Mouse (Mus musculus) telencephalon, adult 2 months (tissue): ENCODE measurements at regions not wholly inside any gene's neighbourhood (a gene's known extent, or its start where the extent isn't known, plus 50 kb on each side); places are given as distances from the start of the nearest gene placed in this dataset.

Experiments
- DNase-seq: peaks from one replicate; pipeline ENCODE4 v3.0.0-alpha.2; 2011; ENCODE audit warnings: low read depth, low spot score

DNA sequence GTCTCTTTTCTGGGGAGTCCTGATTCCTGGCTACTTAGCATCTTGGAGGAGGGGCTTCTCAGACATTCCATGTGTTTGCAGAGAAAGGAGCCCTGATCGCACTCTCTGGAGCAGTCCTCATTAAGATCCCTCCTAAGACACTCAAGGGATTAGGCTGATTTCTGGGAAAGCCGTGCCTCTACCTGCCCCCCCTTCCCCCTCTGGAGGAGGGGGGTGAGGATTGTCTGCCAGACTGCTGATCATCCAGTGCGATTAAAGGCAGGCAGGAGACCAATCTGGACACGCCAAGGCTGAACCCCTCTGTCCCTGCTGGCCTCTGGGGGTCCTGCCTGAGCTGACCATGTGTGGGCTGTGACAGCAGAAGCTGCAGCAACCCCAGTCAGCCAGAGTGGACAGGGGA is 65.4 kb downstream of the Vegfa start:
- DNase-seq = no peak

DNA sequence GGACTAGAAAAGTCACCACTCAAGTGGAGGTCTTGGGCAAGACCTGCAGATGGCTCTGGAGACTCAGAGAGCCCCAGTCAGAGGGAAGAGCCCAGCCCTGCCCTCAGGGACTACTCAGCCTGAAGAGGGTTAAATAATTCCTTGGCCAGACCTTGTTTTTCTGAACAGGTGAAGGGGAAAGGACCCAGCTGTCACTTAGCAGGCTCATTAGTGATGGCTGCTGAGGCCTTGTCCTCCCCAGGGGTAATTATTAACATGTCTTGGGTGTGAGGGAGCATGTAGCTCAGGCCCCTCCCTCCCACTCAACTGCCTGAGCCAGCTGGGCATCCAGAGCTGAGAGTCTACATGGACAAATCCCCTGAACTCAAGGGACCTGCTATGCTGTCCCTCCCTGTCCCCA is 68.1 kb downstream of the Vegfa start:
- no peak for DNase-seq

DNA sequence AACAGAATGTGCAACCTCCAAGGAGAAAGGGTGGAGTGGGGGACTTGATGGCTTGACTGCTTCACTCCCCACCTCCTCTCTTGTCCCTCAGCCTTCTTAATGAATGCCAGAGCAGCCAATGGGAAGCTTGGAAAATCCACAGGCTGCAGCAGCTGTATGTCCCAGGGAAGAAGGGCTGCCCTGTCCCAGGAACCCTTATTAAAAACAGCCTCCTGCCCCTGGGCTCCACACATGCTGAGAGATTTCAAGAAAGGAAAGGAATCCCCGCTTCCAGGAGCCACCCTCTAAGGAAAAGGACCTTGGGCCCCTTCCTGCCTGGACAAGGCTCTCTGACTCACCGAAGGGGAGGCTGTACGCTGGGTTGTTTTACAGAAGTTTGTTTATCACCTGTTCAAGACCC is 68.8 kb downstream of the Vegfa start:
- DNase-seq = no peak

DNA sequence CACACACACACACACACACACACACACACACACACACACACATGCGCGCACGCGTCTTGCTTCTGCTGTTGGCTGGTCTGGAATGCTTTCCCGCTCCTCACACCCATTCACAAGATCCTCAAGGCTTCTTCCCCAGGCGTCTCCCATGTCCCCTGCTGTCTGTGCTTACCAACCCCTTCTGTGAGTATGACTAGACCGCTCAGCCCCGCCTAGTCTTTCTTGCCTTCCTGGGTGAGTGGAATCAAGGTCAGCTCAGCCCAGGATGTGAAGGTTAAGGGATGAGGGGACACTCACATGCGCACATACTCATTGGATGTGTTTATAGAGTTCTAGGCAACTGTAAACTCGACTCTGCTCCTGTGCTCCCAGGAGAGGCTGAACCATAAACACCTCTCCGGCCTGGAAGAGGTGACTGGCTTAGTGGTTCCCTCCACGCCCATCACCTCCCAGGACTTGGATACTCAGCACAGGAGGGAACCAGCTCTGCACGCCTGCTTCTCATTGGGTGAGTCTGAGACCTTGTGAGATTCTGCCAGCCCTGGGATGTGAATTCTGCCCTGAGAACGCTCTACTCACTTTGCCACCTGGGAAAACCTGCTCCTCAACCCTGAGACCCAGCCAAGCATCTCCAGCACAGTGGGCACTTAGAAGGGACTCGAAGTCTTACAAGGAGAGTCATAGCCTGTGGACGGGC is 70.4 kb downstream of the Vegfa start:
- DNase-seq = no peak

DNA sequence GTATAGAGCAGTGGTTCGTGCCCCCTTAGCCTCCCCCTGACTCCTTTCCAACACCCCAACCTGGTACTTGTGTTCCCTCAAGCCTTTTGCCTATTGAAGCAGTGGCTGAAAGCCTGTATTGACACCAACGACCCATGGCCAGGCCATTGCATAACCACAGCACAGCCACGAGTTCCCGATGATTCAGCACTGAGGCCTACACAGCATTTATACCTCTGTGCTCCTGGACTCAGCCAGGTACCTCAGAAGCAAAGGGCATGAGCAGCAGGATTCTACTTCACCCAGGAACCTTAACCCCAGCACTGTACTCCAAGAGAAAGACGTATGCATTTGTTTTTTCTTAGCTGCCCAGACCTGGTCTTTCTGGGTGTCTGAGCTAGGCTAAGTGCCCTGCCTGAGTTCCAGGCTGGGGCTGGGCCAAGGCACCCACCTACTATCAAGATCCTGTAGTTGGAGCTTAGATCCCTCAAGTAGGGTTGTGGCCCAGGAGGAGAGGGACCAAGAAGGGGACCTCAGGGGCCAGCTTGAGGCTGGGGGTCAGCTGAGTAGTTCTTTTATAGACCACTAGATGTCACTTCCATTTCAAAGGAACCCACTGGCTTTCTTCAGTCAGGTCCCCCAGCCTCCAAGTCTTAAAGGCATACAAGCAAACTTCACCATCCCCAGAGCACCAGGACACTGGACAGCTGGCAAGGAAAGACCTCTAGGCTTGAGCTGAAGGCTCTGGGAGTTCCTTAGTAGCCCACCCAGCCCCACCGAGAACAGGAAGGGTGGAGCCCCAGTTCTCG is 73.9 kb downstream of the Vegfa start:
- no peak for DNase-seq

DNA sequence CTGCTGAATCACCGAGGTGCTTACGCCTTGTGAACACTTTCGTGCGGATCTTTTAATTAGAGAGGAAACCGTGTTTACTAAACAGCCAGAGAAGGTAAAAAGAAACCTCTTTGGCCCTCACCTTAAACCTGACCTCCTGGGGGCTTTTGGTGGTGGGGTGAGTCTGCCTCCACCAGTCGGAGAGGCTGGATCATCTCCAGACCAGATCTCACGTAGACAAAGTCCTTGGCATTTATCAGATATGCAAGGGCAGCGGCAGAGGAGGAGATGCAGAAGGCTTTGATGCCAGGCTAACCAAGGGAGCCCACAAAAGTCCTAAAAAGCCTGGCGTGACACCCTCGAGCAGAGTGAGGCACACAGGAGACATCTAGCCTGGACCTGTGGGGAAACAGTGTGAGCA is 76.7 kb downstream of the Vegfa start:
- DNase-seq = no peak

DNA sequence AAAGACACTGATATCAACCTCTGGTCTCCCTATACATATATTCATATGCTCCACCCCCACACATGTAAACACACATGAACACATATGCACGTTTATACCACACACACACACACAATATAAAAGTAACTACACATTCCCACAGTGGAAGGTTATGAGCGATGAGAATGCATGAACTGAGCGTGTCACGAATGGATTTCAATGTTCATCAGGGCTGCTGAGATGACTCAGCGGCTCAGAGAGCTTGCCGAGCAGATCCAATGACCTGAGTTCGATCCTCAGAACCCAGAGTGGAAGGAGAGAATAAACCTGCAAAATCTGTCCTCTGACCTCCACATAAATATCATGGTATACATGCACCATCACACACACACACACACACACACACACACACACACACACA is 77.3 kb downstream of the Vegfa start:
- no peak for DNase-seq

DNA sequence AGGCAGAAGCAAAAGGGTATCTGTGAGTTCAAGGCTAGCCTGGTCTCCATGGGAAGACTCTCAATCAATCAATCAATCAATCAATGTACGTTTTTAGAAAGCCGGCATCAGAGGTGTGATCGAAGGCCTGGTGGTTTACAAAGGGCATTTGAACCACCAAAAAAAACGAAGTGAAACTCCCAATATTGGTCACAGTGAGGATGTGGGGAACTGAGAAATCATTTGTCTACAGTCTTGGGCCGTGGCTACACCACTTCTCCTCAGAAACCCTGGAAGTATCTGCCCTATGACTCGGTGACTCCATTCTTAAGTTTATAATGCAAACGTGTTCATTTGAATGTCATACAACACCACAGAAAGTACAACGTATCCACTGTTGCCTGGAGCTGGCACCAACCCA is 78.6 kb downstream of the Vegfa start:
- no peak for DNase-seq

DNA sequence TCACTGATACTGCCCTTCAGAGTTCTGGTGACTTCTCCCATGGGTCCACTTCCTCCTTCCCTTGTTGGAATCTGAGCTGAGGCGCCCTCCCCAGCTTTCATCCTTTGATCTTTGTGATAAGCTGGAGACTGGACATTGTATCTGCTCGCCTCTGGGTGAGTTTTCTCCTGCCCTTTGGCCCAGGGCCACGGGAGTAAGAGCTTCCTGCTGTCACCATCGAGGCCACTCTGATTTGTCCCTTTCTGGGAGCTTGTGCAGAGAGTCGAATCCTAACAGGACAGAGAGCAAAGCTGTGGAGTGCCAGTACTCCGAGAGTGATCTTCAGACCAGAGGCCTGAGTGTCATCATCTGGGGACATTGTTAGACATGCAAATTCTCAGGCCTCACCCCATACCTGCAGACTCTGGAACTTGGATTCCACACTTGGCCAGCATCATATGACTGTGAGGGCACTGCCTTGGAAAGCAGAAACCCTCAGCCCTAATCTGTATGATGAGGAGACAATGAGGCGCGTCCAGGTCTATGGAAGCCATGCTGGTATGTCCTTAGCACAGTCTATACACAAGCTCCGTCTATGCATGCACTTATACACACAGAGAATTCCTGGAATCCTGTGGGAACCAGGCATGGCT is 81.5 kb downstream of the Vegfa start:
- DNase-seq = no peak

DNA sequence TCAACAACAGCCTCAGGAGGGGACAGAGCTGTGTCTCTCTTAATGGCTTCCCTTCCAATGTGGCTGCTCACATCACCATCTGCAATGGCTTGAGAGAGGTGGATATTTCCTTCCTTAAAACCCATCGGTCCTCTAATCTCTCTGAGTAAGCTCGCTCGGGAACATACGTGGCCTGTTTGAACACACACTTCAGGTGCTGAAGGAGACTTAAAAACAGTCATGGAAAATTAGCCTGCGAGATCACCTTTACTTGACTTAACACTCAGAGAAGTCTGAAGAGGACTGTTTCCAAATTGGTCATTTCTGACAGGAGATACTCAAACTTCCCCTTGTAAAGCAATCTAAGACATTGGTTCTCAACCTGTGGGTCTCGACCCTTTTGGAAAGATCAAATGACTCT is 83.0 kb downstream of the Vegfa start:
- no peak for DNase-seq

DNA sequence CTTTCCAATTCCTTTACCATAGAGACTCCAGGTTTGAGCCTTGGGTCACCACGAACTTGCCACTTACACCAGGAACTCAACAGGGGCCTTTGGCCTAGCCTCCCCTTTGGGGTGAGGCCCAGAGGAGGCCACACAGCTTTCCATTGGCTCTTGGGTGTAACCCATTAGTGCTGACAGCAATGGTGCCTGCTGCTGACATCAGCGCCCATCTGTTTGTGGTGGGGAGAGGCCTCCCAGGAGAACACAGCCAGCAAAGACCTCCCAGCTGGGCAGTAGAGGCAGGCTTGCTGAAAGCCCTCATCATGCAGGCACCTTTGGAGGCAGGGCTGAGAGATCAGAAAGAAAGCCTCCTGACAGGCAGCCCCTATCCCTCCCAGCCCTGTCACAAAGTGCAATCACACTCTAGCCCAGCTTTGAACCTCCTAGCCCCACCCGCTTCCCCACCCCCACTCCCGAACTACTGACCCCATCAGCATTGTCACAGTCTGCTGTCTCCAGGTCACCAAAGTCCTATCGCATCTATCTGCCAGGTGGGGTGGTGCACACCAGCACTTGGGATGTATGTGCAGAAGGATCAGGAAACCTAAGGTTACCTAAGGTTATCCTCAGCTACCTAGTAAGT is 83.7 kb downstream of the Vegfa start:
- DNase-seq = no peak

DNA sequence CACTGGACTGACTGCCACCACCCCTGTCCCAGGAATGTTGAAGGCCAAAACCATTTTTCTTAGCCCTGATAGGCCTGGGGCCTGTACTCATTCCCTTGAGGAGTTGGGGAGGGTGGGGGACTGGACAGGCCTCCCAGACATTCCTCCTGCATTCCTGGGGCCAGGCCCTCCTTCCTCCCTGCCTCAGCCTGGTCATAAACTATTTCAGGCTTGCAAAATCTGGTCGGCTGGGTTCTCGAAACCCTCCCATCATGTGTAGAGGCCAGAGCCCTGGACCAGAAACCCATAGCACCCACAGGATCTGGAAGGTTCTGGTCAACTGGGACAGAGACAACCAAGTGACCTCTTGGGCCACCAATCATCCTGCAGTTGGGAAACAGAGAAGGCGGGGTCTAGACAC is 87.2 kb downstream of the Vegfa start:
- DNase-seq = no peak

DNA sequence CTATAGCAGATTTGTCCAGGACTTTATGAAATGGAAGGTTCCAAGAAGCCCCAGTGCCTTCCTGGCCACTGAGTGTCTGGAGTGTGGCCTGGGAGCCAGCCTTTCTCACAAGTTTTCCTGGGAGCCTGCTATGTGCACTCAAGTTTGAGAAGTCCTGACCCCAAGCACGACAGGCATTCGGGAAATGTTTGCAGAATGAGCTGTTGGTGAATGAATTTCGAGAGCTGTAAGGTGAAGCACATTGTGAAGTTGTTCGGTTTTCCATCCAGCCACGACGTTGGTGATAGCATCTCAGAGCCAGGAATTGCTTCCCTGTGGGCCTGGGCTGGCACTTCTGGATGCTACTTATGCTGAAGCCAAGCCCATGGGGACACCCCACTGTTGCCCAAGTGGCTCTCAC is 88.9 kb downstream of the Vegfa start:
- no peak for DNase-seq

DNA sequence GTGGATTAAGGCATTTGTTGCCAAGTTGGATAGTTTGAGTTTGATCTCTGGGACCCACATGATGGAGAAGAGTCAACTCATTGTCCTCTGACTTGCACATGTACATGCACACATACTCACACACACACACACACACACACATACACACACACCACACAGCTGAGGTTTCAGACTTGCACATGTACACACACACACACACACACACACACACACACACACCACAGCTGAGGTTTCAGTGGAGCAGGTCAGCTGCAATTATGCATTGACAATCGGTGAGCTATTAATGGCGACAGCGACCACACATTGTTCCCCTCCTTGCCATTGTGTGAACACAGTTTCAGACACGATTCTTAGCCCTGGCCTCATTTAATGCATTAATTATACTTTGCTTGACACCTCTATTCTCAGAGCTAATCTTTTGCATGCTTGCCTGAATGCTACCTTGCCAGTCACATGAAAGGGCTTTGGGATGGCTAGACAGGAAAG is 90.2 kb downstream of the Vegfa start:
- DNase-seq = no peak

DNA sequence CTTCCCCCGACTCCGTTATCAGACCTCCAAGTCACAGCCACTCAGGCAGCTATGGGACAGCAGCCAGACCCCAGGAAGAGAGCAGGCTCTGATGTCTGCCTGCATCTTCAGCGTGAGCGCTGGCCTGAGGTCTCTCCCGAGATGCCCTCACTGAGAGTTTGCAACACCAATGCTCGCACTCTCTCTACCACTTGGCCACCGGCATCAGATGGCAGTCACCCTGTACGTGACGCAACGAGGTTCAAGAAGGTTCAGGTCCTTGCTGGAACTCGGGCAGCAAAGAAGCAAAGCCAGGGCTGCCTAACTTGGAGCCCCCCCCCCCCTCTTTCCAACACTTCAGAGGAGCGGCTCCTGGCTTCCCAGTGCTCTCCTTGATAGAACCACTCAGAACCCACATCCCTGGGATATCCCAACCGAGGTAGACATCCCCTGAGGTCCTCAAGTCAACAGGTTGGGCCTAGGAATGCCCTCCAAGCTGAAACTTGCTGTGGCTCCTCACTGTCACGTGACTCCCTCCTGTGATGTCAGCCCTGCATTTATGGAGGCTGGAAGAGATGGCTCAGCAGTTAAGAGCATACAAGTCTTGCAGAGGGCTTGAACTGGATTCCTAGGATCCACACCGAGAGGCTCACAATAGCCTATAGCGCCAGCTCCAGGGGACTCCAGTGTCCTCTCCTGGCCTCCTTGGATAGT is 91.9 kb downstream of the Vegfa start:
- no peak for DNase-seq

DNA sequence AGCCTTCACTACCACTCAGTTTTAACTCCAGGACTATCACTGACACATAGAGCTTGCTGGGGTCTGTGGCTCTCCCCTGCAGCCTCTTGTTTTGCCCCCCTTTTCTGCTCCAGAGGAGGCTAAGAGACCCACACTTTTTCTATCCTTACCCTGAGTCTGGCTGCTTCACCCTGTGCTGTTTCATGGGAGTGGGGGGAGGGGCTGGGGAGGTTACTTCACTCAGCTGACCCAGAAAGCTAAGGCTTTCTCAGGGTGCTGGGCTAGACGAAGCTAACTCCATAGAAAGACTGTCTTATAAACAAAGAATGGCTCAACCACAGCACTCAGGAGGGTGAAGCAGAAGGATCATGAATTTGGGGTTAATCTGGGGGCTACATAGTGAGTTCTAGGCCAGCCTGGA is 93.9 kb downstream of the Vegfa start:
- no peak for DNase-seq

DNA sequence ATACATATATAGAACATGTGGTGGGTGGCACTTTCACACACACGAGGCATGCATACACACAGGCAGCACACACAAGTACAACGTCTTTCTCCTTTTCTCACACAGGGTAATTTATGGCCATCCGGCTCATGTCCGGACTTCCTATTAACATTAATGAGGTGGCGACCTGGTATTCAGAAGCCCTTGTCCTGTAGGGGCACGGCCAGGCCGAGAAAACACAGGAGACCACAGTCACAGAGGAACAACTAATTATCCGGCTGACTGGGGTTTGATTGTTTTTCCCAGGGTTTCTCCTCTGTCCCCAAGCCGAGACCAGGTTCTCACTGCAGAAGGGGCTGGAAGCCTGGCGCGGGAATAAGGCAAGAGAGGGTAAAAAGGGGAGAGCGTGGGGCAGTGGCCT is 95.6 kb downstream of the Vegfa start:
- DNase-seq = no peak

DNA sequence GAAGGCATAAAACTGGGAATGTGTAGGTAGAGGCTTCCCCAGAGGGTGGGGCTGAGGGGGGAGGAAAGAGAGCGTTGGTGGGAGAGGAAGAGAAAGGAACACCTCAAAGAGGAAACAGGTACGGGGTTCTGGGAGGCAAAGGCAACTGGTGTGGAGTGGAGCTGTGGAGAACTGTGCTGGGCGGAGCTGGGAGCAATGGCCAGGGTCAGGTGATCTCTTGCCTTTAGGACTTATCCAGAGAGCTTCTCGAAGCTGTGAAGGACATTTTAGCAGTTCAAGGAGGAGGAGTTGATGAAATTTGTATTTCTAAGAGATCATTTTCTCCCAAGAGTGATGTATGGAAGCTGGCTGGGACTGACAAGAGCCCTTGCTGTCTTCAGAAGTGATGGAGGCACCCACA is 96.9 kb downstream of the Vegfa start:
- DNase-seq = no peak

DNA sequence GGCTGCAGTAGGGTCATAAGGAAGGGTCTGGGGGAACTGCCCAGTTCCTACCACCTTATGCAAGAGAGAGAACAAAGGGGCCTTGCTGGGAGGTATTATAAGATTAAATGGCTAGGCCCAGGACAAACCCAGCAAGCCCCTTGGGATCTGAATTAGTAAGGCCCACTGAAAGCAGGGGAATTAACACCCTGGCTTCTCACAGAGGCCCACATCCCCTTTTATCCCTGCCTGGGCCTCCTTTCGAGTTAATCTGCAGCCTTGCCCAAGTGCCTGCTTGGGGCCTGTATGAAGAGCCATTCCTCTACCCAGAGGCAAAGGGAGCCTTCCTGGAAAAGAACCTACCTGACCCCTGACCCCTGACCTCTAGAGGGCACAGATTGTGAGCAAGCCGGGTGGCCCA is 98.2 kb downstream of the Vegfa start:
- no peak for DNase-seq

DNA sequence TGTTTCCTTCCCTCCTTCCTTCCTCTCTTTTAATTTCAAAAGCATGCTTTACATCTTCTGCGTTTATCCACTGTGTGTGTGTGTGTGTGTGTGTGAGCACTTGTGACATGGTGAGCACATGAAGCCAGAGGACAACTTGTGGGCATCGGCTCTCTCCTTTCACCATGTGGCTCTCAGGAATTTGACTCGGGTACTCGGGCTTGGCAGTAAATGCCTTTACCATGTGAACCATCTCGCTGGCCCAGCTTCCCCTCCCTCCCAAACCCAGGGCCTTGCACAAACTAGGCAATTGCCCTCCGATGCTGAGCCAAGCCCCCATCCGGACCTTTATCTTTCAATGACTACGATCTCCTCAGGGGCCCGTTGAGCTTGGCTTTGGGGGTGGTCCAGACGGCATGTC is 99.1 kb downstream of the Vegfa start:
- DNase-seq = no peak

DNA sequence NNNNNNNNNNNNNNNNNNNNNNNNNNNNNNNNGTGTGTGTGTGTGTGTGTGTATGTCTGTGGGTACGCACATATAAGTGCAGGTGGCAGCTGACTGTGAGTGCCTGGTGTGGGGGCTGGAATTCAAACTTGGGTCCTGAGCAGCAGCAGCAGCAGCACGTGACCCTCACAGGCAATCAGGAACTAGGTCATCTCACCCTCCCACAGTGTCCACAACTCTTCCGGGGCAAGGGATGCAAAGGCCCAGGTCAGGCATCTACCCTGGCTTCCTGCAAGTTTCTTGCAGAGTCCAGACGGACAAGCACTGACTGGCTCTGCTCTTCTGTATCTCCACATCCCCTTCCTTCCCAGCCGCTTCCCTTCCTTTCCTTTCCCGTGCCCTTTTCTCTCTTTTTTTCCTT is 99.6 kb downstream of the Vegfa start:
- no peak for DNase-seq

DNA sequence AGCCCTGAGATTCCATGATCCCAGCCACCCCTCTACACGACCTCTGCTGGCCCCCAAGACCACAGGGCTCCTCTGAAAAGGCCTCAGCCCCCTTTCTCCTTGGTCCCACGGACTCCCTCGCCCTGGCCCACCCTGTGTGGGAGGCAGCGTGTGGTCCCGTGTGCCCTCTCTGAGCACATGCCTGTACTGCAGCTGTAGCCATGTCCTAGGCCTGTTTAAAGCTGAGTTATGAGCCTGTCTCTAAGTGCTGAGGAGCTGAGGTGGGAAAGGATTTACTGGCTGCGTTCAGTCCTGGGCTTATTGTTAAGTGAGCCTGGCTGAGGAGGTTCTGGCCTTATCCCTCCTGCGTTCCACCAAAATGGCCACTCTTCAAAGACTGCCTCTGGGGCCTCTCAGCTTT is 102.6 kb downstream of the Vegfa start:
- no peak for DNase-seq
